Mouse (Mus musculus): Measurements from ENCODE around the gene Gm49396.
A peak's percentile ranks its signal among the peaks of the same experiment; 100 is the strongest.

- TF ChIP-seq CTCF (IDR thresholded peaks at IDR 0.05; ENCODE audit: borderline replicate concordance, insufficient read depth, low read length) = no peak
- peak; percentile 28; the same call in 1 of the 2 replicates for TF ChIP-seq POLR2A (IDR thresholded peaks at IDR 0.05; ENCODE audit: low read depth, low read length)
Observed at GRCm38 (mm10) chr7:30525954-30526353, 37.2 kb upstream of the Gm49396 start.

Data from embryonic fibroblast, embryonic 13.5 days (primary cell).